Mouse (Mus musculus) bone marrow, adult 2 months (tissue): ENCODE results near the gene Nasp.

ENCODE experiments used
- CTCF ChIP-seq: fragments of 200-500 bp; IDR thresholded peaks from 2 replicates; pipeline ENCODE4 v1.5.1; 2011; ENCODE audit warnings: low read length, control low read depth; ENCODE audit not compliant: control insufficient read depth, insufficient read depth
- POLR2A ChIP-seq: fragments of 200-500 bp; IDR thresholded peaks from 2 replicates; pipeline ENCODE4 v1.6.1; 2011; ENCODE audit warnings: low read depth, mild to moderate bottlenecking, control low read depth, low read length, borderline replicate concordance; ENCODE audit not compliant: control insufficient read depth

DNA sequence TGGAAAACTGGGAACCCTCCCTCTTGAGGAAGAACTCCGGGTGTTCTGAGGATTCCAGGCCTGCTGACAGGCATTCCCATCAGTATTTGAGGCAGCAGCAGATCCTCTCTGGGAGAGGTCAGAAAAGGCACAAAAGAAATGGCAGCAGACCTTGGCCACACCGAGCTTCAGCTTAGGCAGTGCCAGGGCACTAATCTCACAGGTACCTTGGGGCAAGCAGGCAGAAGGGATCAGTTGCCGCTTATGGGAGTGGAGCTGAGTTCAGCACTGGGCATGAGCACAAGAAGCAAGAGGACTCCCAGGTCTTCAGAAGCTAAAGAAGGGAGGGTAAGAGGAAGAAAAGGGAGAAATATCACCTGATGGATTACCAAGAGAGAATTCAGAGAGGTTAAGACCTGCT is 30.2 kb upstream of the Nasp start:
- TF ChIP-seq CTCF (no peak), POLR2A (no peak)
